Mouse (Mus musculus) retina, adult 2 months (tissue): Measurements from ENCODE around the gene Cbln1.

Source experiments
- DNase-seq: peaks from one replicate; pipeline ENCODE4 v3.0.0-alpha.2; 2012; ENCODE audit warnings: low read depth, low spot score

The Cbln1 gene

GRCm38 (mm10) chr8:87472271-87473236 is at the start of gene Cbln1:
TSS of gene Cbln1 (minus strand) at chr8:87472609.
- peak; percentile 88 for DNase-seq

DNA sequence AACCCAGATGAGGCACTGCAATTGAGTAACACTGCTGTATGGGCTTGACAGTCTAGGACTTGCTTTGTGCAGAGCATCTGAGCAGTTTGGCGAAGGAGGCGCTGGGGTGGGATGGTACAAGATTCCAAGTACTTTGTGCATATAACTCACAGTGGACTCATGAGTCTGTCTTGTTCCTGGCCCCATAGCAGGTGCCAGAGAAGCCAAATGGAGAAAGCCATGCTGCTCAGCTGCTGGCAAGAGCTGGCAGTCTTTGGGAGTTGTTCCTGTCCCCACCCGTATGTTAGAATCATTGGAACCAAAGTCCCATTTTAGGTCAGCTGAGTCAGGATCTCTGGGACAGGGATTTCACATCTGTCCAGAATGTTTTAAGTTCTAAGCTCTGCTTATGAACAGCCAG is 44.7 kb upstream of the Cbln1 start:
- no peak for DNase-seq

- DNase-seq, result no peak
These were observed 41.4 kb upstream of the Cbln1 start for GRCm38 (mm10) chr8:87513796-87514195.

DNA sequence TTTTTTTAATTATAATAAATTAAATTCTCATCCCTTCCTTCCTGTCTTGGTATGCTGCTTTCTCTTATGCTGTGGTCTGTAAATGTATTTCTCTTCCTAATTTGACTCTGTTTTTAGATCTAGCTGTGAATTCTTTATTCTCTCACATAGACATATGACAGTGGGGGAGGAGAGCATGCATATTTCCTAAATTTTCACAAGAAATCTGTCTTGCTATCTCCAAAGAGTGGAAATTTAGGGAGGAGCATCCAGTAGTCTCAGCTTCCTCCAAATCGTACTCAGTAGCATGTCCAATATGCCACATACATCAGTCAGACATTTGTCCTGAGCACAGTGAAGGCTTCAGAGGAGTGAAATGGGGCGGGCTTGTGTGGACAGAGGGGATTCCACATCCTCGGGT is 40.9 kb upstream of the Cbln1 start:
- no peak for DNase-seq

GRCm38 (mm10) chr8:87512636-87513035 is 40.2 kb upstream of the Cbln1 start:
- DNase-seq, result no peak

GRCm38 (mm10) chr8:87507046-87507445 is 34.6 kb upstream of the Cbln1 start:
- DNase-seq, result no peak

DNA sequence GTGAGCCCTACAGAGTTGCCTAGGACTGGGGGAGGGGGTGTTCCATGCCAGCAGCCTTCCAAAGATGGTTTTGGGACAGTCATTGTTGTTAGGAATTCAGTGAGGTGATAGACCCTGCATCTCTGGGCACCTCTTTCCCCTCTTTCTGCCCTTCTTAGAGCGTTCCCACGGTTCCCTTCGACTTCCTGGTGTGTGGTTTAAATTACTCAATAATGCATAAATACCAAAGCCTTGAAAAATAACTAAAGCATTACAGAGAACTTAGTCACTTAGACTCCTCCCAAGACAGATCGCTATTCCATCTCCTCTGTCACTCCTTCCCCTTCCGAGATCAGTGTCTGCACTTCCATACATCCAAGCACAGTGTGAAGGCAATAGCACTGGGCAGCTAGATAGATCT is 32.0 kb upstream of the Cbln1 start:
- DNase-seq, result no peak

DNA sequence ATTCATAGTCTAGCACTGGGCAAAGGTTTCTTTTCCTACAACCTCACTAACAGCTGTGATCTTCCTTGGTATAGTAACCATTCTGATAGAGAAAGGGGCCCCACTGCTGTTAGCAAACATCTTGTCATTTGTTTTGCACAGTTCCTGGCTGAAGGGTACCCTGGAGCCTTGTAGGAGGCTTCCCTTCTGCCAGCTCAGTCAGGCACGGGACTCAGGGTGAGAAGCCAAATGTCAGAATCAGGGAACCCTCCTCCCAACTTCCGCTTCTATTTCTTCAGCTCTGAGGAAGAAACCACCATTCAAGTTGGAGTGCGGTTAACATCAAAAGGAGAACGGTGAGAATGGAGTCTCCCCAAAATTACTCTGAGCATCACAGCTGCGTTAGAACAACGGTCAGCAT is 30.3 kb upstream of the Cbln1 start:
- DNase-seq, result no peak

- DNase-seq, result no peak
These were observed 25.2 kb upstream of the Cbln1 start for GRCm38 (mm10) chr8:87497641-87498040.

GRCm38 (mm10) chr8:87496511-87496910 is 24.1 kb upstream of the Cbln1 start:
- no peak for DNase-seq

DNA sequence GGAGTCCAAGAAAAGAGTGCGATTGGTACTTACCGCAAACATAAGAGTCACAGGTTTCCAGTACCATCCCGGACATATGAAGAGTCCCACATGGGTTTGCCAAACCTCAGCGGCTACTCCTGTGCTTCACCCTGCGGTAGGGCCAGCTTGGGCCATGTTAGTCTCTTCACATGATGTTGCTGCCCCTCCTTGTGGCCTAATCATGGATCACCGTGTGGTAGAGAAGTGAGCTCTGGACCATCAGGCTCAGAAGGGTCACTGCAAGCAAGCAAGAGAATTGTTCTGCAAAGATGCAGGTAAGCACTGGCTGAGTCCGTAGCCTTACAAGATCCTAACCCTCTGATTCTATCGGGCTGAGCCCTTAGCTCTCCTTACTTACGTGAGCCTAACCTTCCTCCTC is 22.5 kb upstream of the Cbln1 start:
- DNase-seq, result no peak

DNA sequence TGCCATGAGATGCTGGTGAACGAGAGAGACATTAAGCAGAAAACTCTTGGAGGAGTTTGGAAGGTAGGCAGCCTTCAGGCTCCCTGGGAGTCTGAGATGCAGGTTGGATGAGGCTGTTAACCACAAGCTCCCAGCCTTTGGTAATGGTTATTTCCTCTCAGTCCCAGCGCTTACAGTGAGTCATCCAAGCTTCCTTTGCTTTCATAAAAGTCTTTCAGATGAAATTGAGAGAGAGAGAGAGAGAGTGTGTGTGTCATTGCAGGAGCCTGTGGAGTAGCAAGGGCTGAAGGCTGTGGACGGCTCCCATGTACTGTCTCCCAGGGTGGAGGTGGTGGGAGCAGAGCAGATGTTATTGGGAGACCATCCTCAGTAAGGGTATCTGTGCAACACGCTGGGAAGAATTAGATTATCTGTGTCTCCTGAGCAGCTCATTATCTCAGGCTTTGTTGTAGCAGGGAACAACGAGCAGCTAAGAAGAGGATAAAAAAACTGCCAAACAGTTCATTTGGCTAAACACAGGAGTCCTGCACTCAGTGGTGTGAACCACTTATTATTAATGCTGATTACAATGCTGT is 17.5 kb upstream of the Cbln1 start:
- no peak for DNase-seq

GRCm38 (mm10) chr8:87481396-87481795 is 9.0 kb upstream of the Cbln1 start:
- no peak for DNase-seq

GRCm38 (mm10) chr8:87478221-87478620 is 5.8 kb upstream of the Cbln1 start:
- no peak for DNase-seq

- DNase-seq, result no peak
These were observed 4.8 kb upstream of the Cbln1 start for GRCm38 (mm10) chr8:87477102-87477645.

- no peak for DNase-seq
These were observed 3.1 kb upstream of the Cbln1 start for GRCm38 (mm10) chr8:87475551-87475950.

DNA sequence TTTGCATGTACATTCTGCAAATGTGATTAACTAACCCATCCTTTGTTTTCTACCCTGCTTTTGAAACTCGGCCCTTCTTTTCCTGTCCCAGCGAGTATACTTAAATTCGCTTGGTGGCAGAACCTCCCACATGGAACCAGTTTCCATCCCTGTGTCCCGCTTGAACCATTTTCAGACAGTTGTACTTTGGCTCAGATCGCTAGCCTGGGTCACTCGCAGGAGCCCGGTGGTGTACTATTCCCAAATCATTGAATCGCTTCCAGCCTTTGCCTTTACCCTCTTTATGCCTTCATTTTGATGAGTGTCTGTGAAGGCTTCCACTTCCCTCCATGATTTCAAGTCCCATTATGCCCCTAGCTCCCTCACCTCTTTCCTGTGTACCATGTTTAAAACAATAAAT is 2.0 kb upstream of the Cbln1 start:
- DNase-seq, result no peak

DNA sequence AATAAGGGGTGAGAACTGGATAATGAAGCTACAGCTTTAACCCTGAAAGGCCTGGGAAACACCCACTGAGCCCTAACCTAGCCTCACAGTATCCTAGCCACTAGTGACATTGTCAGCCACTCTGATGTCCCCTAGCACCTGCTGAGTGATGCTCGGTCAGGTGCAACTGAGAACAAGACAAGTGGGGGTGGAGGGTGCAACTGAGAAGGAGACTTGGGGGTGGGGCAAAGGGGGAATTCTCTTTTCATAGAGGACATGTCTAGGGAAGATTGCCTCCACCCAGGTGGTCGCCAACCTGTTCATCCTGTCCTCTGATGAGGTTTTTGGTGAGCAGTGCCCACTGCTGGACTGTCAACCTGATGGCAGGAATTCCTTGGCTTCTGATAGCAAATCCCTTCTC is 1.5 kb upstream of the Cbln1 start:
- DNase-seq, result no peak

DNA sequence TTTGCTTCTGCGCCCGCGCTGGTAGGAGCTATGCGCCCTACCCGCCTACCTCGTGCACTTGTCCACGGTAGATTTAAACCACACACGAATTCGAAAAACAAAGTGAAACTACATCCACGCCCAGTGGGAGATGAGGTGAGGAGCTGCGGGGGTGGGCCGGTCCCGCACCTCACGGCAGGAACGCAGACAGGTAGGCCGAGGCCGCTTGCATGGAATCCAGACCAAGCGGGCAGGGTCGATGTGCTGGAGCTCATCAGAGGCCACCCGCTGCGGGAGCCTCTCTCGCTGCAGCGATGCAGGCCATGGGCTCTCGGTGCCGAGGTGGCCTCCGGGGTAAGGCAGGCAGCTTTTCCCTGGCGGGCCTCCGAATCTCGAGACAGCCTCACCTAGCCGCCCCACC is 905 bp upstream of the Cbln1 start:
- DNase-seq, result no peak

- no peak for DNase-seq
These were observed 672 bp downstream of the Cbln1 start for GRCm38 (mm10) chr8:87471603-87472270.

DNA sequence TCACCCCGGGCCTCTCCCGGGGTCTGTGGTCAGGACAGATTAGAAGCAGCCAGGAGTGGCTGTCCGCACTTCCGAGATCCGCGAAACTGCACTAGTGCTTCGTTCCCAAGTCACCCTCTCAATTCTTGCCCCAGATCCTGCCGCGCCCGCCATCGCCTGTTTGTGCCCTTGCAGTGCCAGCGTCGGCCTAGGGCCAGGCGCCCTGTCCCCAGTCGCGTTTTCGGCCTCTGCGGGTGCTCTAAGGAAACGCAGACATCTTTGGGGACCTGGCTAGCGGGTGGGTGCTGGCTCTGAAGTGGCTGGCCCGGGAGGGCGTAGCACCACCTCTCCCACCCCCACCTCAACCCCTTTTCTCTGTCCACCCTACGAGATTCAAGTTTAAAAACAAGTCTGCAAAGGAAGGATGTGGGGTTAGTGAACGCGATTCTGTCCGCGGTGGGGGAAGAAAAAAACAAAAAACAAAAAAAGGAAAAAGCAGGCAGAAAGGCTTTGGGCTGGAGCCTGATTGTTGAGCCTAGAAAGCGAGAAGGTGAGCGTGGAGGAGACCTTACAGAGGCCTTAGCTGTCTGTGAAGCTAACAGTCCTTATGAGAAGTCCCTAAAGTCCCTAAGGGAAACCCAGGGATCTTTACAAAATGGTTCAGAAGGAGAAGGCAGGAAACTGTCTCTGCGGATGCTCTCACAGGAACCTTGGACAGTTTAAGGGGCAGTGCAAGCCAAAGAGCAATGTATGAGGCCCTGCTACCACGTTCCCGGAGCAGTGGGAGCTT is 1.4 kb downstream of the Cbln1 start:
- no peak for DNase-seq
